Mouse (Mus musculus) embryo, embryonic 11 days (tissue): Measurements from ENCODE around the gene Ube2l3.

ENCODE experiments used
- DNase-seq: peaks from one replicate; pipeline ENCODE4 v3.0.0-alpha.2; 2015

The Ube2l3 gene

GRCm38 (mm10) chr16:17146772-17147235 is 55.6 kb downstream of the Ube2l3 start, which contains the start of gene Ccdc116:
Gene Ccdc116 (minus strand): TSS chr16:17147229.
- peak; percentile 95 for DNase-seq

- DNase-seq, result peak; percentile 61
Observed at GRCm38 (mm10) chr16:17144339-17144738, 58.1 kb downstream of the Ube2l3 start, which contains the start of gene Ydjc. Gene Ydjc (plus strand): TSS chr16:17144621.

GRCm38 (mm10) chr16:17137355-17137754 is 65.1 kb downstream of the Ube2l3 start:
- no peak for DNase-seq

DNA sequence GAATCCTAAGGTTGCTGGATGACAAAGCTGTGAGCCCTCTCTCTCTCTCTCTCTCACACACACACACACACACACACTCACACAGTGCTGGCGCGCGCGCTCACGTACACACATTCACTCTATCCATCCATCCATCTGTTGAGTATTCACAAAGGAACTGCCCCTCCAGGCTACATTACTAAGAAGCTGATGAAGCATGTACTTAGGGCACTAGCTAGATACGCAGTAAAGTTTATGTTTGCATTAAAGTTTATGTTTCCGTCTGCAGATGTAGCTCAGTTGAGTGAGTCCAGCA is 69.6 kb downstream of the Ube2l3 start:
- DNase-seq, result peak; percentile 36

DNA sequence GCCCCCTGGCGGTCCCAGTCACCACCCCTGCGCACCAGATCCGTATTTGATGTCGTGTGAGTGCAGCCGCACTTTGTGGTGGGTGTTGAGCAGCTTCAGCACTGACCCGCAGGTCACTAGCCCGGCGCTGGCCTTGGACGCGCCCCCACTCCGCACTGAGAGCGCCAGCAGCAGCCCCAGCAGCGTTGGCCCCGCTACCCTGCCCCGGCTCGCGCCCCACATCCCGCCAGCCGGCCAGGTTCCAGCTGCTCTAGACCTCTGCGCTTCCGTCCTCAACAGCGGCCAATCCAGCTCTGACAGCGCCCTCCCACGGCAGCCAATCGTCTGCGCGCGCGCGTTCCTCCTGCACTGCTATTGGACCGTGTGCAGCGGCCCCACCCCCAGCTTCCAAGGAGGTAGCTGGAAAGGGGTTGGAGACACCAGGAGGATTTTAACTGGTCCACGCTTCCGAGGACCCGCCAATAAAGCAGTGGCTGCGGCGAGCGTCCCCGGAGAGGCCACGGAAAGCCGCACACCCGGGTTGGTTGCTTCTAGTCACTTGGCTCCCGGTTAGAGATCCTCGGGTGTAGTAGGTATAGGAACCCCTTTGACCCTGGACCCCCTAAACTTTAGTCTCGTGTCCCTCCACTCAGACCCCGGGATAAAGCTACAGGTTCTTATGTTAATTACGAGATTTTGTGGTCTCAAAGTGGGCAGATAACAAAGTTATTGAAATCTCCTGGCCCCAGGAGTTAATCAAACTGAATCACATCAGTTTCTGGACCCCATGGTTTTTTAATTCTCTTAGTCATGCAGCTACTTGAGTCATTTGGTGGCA is 70.2 kb downstream of the Ube2l3 start, which contains the start of gene Sdf2l1:
Gene Sdf2l1 (minus strand): TSS at position 295 of the 817 bp plus-strand sequence.
- DNase-seq, result peak; percentile 99

- DNase-seq, result peak; percentile 48
Observed at GRCm38 (mm10) chr16:17131191-17132088, 71.0 kb downstream of the Ube2l3 start.

DNA sequence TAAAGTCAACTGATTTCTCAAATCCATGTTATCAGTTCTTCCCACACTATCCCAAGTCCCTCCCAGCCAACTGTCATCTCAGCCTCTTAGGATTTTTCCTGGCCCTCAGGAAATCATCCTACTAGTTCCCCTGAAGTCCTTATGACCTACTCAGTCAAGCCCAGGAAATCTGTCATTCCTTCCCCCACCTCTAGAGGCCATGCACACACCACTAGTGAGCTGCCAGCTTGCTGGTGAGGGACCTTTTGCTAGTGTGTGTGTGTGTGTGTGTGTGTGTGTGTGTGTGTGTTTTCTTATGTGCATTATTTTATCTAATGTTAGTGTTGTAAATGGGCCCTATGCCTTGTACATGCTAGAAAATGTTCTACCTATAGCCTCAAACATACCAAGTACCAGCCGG is 75.2 kb downstream of the Ube2l3 start:
- DNase-seq, result peak; percentile 54

DNA sequence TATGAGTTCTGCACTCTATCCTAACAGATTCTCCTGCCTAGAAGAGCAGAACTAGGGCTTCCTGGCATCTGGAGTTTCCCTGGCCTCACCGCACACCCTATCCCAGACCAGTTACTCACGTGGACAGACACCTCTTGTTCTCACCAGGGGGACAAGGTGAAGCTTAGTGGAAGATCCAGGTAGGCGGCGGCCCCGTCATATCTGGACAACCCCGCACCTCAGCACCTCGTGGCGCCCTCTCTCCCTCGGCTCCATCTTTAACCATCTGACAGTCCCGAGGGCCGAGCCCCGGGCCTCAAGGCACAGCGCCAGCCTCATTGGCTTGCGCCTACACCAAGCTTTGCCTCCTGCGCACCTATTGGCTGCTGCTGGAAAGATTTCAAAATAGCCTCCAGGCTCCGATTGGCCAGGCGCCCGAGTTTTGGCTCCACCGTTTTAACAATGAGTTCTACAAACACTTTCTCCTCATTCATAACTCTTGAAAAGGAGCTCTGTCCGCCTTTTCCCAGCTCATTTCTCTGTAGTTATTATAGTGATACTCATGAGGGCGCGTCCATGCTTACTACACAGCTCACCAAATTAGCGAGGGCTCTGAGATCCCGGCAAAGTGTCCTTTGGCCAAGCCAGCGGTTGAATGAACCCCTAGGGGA is 77.5 kb downstream of the Ube2l3 start, which contains the start of gene 2610318N02Rik:
Gene 2610318N02Rik (minus strand): TSS at position 297 of the 650 bp plus-strand sequence.
- DNase-seq, result peak; percentile 96

- peak; percentile 91 for DNase-seq
Observed at GRCm38 (mm10) chr16:17124119-17124870, 78.2 kb downstream of the Ube2l3 start.

DNA sequence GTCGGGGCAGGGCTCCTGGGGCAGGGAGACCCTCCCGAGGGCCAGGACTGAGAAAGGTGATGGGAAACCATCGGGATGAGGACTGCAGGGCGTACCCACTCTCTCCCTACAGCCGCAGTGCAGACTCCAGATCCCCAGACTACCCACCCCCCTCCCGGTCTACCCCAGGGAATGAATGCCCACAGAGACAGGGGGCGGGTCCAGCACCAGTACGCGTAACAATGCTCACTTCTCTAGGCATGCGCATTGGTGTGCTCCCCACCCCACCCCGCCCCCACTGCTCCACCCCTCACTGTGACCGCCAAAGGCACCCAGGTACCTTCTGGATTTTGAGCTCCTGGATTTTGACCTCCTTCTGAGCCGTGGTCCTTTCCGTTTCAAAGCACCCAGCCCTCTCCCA is 80.9 kb downstream of the Ube2l3 start:
- peak; percentile 16 for DNase-seq

- DNase-seq, result no peak
Observed at GRCm38 (mm10) chr16:17117309-17117799, 85.1 kb downstream of the Ube2l3 start.

- peak; percentile 91 for DNase-seq
Observed at GRCm38 (mm10) chr16:17110771-17111743, 91.4 kb downstream of the Ube2l3 start, which contains the start of gene Ppil2. Gene Ppil2 (minus strand): TSS chr16:17111257.

DNA sequence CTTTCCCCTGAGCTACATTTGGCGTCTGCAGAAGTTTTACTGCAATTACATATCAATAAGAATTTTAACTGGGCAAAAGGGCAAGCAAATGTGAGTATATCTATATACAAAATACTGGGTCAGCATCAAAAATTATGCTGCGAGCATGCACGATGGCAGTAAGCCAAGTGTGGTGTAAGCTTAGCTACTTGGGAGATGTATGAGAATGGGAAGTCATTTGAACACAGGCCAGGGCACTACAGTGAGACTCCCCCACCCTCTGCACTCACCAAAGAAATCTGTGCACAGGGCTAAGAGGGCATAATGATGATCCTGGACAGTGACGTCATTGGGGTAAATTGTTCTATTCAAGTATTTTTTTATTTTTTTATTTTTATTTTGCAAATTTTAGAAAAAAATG is 97.8 kb downstream of the Ube2l3 start:
- DNase-seq, result no peak

- DNase-seq, result no peak
Observed at GRCm38 (mm10) chr16:17102630-17103220, 99.7 kb downstream of the Ube2l3 start.
